Mouse (Mus musculus): ENCODE data around the gene Rnf130. TPM values are rescaled to one million over a fixed set of nuclear protein-coding genes. Genes with fewer than 3 reads are reported as not detected.

The Rnf130 gene
- total RNA-seq (2023), result 100 to 1,000 TPM; 250 to 262 TPM

DNA sequence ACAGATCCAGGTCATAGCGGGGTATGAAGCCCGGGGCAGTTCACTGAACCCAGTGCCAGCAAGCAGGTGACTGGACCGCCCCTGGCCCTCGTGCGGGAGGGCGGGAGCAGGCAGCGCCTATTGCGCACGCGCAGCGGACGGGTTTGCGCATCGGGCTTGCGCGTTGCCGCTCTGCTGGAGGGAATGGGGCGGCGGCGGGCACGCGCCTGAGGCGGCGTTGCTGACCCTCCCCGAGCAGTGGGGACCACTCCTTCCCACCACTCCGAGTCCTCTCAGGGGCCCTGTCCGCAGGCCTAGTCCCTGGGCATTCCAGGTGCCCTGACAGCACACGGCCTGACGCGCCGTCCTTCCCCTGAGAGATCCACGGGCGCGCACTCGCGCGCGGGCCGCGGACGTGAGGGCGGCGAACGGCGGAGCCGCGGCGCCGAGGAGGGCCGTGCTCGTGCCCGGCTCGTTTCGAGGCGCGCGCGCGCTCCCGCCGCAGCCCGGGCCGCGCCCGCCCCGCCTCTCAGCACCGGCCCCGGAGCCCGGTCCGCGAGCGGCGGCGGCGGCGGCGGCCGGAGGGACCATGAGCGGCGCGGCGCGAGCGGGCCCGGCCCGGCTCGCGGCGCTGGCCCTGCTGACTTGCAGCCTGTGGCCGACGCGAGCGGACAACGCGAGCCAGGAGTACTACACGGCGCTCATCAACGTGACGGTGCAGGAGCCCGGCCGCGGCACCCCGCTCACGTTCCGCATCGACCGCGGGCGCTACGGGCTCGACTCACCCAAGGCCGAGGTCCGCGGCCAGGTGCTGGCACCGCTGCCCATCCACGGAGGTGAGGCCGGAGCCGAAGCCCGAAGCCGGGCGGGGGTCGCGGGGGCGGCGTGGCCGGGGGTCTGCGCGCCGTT lies at the start of gene Rnf130:
Gene Rnf130 (plus strand): TSS at position 514 of the 888 bp plus-strand sequence.

DNA sequence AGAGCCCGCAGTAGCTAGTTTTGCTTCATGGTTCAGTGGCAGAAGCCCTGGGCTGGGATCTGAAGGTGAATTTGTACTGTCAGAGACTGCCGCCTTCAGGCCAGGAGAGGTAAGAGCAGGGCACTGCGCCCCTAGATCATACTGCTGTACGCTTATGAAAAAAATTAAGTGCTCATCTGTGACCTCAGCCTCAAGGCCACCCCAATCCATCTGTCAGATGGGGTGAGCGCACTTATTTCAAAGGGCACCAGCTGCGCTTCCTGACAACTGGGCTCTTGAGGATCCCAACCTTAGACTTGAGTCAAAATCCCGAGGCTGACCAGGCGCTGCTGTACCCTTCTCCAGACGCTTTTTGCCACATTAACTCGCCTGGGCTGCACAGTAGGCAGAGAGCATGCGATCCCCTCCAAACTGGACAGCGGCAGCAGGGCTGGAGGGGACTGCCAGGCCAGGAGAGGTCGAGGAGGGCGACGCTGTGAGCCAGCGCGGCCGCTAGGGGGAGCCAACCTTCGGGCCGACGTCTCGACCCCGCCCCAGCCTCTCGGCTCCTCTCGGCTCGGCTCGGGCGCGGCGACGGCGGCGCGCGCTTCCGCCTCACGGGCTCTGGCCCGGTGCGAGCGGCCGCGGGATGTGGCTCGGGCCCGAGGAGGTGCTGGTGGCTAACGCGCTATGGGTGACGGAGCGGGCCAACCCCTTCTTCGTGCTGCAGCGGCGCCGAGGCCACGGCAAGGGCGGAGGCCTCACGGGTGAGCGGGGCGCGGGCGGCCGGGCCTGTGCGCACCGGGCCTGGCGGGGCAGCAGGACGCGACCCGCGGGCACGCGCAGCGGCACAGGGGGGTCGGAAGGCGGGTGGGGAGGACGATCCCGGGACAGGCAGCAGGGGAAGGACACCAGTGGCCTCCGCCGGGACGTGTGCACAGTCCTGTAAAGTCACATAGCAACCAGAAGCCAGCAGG lies 105.9 kb downstream of the Rnf130 start, which contains the start of gene Tbc1d9b:
Gene Tbc1d9b (plus strand): TSS at position 586 of the 956 bp plus-strand sequence.

Other genes starting within 250 kb of the Rnf130 start
- gene Gfpt2, start 231.2 kb upstream of the Rnf130 start, total RNA-seq (2023), result not detected
- 10 to 100 TPM; 42.1 to 47.6 TPM for gene Mapk9, start 178.6 kb upstream of the Rnf130 start, total RNA-seq (2023)
- not detected for gene Rasgef1c, start 123.5 kb upstream of the Rnf130 start, total RNA-seq (2023)
- 10 to 100 TPM; 57.0 to 69.5 TPM for gene Tbc1d9b, start 106.0 kb downstream of the Rnf130 start, total RNA-seq (2023)
- 1 to 10 TPM in 1 of 2 experiments, under 1 TPM in 1; 0.73 to 2.7 TPM for gene Mrnip, start 149.1 kb downstream of the Rnf130 start, total RNA-seq (2023)
- gene Sqstm1, start 185.5 kb downstream of the Rnf130 start, total RNA-seq (2023), result 100 to 1,000 TPM; 767 to 784 TPM
- 10 to 100 TPM; 28.3 to 29.7 TPM for gene Mgat4b, start 185.5 kb downstream of the Rnf130 start, total RNA-seq (2023)
- 1 to 10 TPM; 4.8 to 5.5 TPM for gene Ltc4s, start 213.3 kb downstream of the Rnf130 start, total RNA-seq (2023)

All from monocyte, adult 59 days (primary cell).